Mouse (Mus musculus): ENCODE measurements at regions not wholly inside any gene's neighbourhood (a gene's known extent, or its start where the extent isn't known, plus 50 kb on each side); places are given as distances from the start of the nearest gene placed in this dataset.

DNA sequence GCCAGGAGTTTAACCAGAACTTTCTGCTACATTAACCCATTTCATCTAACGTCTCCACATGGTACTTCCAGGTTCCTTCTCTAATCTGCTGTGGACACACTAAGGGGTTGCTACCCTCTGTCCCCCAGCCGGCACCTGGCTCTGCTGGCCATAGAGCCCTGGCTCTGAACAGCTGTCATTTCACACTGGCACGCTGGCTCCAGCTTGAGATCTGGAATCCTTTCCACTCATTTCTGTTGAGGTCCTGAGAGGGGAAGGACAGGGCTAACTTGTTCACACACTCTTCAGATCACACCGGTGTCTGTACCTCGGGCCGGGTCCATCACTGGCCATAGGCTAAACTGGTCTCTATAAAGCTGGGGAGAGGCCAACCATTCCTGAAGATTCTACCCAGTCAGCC is 226.6 kb upstream of the Zfp637 start:
- no peak for TF ChIP-seq CTCF (IDR thresholded peaks at IDR 0.05)
- ATAC-seq (no peak), DNase-seq (ENCODE audit: low read depth, low spot score) (no peak)
- in situ Hi-C loops (cut with MboI; ENCODE audit: low pct_unique_long_range_greater_than_20kb) = loop anchor here (25.0 kb wide), 1 partner anchor 852 kb away; no protein-coding TSS in a partner anchor
- no peaks in the 10 kb centered on the region for H3K27me3 ChIP-seq
- ChIA-PET CTCF (interaction anchor here (0.9 to 1.3 kb wide), 3 partner anchors 14 to 211 kb away, joined by 3 read pairs; no protein-coding TSS in a partner anchor), POLR2A (interaction anchor here (0.6 kb wide), 1 partner anchor 125 kb away, joined by 3 read pairs; no protein-coding TSS in a partner anchor)

DNA sequence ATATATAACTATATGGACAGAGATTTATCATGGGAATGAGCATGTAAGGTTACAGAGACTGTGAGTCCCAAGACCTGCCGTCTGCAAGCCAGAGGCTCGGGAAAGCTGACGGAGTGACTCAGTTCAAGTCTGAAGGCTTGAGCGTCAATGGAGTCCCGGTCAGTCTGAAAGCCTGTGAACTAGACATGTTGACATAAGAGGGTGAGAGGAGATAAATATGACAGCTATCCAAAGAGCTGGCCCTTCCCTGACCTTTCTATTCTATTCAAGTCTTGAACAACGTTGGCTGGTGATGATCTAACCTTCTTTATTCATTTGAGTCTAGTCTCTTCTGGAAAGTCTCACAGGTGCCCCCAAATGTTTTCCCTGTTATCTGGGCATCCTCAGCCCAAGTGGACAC is 223.8 kb upstream of the Zfp637 start:
- no peak for DNase-seq (ENCODE audit: low read depth, low spot score)
- in situ Hi-C loops (cut with MboI; ENCODE audit: low pct_unique_long_range_greater_than_20kb) = loop anchor here (25.0 kb wide), 1 partner anchor 855 kb away; no protein-coding TSS in a partner anchor
- no peak for ATAC-seq
- POLR2A ChIA-PET = no interaction called here
- H3K27me3 ChIP-seq = no peaks in the 10 kb centered on the region
- CTCF ChIA-PET = interaction anchor here (1.3 kb wide), 1 partner anchor 11 kb away, joined by 3 read pairs; no protein-coding TSS in a partner anchor
- no peak for TF ChIP-seq CTCF (IDR thresholded peaks at IDR 0.05)

DNA sequence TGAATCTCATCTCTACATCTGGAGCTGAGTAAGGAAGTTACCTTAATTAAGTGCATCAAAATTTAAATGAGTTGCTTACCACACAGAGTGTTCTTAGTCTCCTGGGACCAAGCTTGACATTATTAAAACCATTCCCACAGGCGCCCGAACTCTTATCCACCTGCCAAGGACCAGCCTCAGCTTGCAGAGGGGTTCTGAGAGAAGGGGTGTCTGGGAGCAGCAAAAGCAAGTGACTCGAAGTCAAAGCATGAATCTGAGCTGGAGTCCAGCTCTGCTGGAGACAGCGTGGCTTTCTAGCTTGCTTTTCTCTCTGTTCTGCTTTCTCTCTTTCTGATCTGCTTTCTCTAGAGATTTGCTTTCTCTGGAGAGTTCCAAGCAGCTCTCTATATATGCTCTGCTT is 223.0 kb upstream of the Zfp637 start:
- in situ Hi-C loops (cut with MboI; ENCODE audit: low pct_unique_long_range_greater_than_20kb) = loop anchor here (25.0 kb wide), 1 partner anchor 856 kb away; no protein-coding TSS in a partner anchor
- no peak for DNase-seq (ENCODE audit: low read depth, low spot score)
- no peak for ATAC-seq
- TF ChIP-seq CTCF (IDR thresholded peaks at IDR 0.05) = no peak
- H3K27me3 ChIP-seq = no peaks in the 10 kb centered on the region
- ChIA-PET CTCF (interaction anchor here (0.9 to 1.4 kb wide), 2 partner anchors 13 to 16 kb away, joined by 3 to 4 read pairs; no protein-coding TSS in a partner anchor), POLR2A (no interaction called here)

GRCm38 (mm10) chr6:117619606-117620005 is 221.4 kb upstream of the Zfp637 start:
- no peaks in the 10 kb centered on the region for H3K27me3 ChIP-seq
- in situ Hi-C loops (cut with MboI; ENCODE audit: low pct_unique_long_range_greater_than_20kb) = loop anchor here (25.0 kb wide), 1 partner anchor 857 kb away; no protein-coding TSS in a partner anchor
- ChIA-PET POLR2A (interaction anchor here (0.7 kb wide), 1 partner anchor 12 kb away, joined by 4 read pairs; no protein-coding TSS in a partner anchor), CTCF (no interaction called here)
- ATAC-seq (no peak), DNase-seq (ENCODE audit: low read depth, low spot score) (no peak)
- TF ChIP-seq CTCF (IDR thresholded peaks at IDR 0.05) = no peak

DNA sequence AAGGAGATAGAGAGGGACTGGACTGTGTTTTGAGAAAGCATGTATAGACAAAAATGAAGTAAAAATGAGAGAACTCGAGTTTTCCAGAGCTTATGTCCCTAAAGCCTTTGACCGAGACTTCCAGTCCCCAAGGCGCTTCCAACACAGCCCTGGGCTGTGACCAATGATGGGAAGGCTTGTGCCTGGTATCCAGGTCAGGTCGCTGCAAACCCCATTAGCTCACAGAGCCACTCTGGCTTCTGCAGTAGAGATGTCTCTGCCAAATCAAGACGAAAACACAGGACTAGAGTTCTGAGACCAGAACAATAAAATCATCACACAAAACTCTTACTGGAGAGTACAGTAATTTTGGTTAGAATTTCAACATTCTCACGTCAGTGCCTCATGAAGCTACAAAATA is 218.5 kb upstream of the Zfp637 start:
- ATAC-seq (no peak), DNase-seq (ENCODE audit: low read depth, low spot score) (no peak)
- H3K27me3 ChIP-seq = no peaks in the 10 kb centered on the region
- CTCF ChIA-PET = no interaction called here
- in situ Hi-C loops (cut with MboI; ENCODE audit: low pct_unique_long_range_greater_than_20kb) = loop anchor here (25.0 kb wide), 1 partner anchor 860 kb away; no protein-coding TSS in a partner anchor
- POLR2A ChIA-PET = interaction anchor here (0.5 kb wide), 1 partner anchor 104 kb away, joined by 3 read pairs; no protein-coding TSS in a partner anchor
- no peak for TF ChIP-seq CTCF (IDR thresholded peaks at IDR 0.05)

- DNase-seq (ENCODE audit: low read depth, low spot score) = no peak
- no peaks in the 10 kb centered on the region for H3K27me3 ChIP-seq
- no peak for TF ChIP-seq CTCF (IDR thresholded peaks at IDR 0.05)
- CTCF ChIA-PET = no interaction called here
- ATAC-seq = no peak
- in situ Hi-C loops (cut with MboI; ENCODE audit: low pct_unique_long_range_greater_than_20kb) = loop anchor here (25.0 kb wide), 1 partner anchor 861 kb away; no protein-coding TSS in a partner anchor
- POLR2A ChIA-PET = no interaction called here
Measured at GRCm38 (mm10) chr6:117622946-117623345, 218.0 kb upstream of the Zfp637 start.

GRCm38 (mm10) chr6:117625716-117626115 is 215.3 kb upstream of the Zfp637 start:
- no peaks in the 10 kb centered on the region for H3K27me3 ChIP-seq
- ChIA-PET POLR2A (interaction anchor here (0.6 kb wide), 1 partner anchor 62 kb away, joined by 3 read pairs; no protein-coding TSS in a partner anchor), CTCF (interaction anchor here (1.7 kb wide), 1 partner anchor 16 kb away, joined by 4 read pairs; no protein-coding TSS in a partner anchor)
- DNase-seq (ENCODE audit: low read depth, low spot score) (no peak), ATAC-seq (no peak)
- TF ChIP-seq CTCF (IDR thresholded peaks at IDR 0.05) = no peak
- in situ Hi-C loops (cut with MboI; ENCODE audit: low pct_unique_long_range_greater_than_20kb) = no loop called here

DNA sequence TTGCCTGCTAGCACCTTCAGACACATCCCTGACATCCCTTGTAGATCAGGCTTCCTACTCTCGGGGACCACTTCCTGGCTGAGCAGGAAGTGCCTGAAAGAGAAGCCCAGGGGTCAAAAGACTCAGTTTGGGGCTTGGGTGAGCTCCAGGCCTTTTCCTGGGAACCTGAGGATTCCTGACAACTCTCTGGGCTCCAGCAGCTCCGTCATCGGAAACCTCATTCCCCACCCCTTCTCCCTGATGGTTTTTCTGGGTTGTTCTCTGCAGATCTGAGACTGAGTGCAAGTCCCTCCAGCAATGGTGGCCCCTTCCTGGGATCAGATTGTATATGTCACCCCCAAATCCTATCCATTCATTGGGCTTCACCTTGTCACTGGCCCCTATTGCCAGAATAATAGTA is 213.5 kb upstream of the Zfp637 start:
- ATAC-seq = no peak
- ChIA-PET CTCF (interaction anchor here (1.1 to 1.5 kb wide), 2 partner anchors 11 to 13 kb away, joined by 3 read pairs; no protein-coding TSS in a partner anchor), POLR2A (no interaction called here)
- no peaks in the 10 kb centered on the region for H3K27me3 ChIP-seq
- in situ Hi-C loops (cut with MboI; ENCODE audit: low pct_unique_long_range_greater_than_20kb) = no loop called here
- DNase-seq (ENCODE audit: low read depth, low spot score) = no peak
- no peak for TF ChIP-seq CTCF (IDR thresholded peaks at IDR 0.05)

- ATAC-seq (no peak), DNase-seq (ENCODE audit: low read depth, low spot score) (no peak)
- TF ChIP-seq CTCF (IDR thresholded peaks at IDR 0.05) = no peak
- in situ Hi-C loops (cut with MboI; ENCODE audit: low pct_unique_long_range_greater_than_20kb) = no loop called here
- ChIA-PET CTCF (no interaction called here), POLR2A (no interaction called here)
- H3K27me3 ChIP-seq = no peaks in the 10 kb centered on the region
Measured at GRCm38 (mm10) chr6:117646628-117647027, 194.4 kb upstream of the Zfp637 start.

- POLR2A ChIA-PET = no interaction called here
- in situ Hi-C loops (cut with MboI; ENCODE audit: low pct_unique_long_range_greater_than_20kb) = no loop called here
- ATAC-seq = no peak
- TF ChIP-seq CTCF (IDR thresholded peaks at IDR 0.05) = no peak
- H3K27me3 ChIP-seq = no peaks in the 10 kb centered on the region
- CTCF ChIA-PET = interaction anchor here (1.4 to 2.6 kb wide), 2 partner anchors 11 to 477 kb away, joined by 3 to 7 read pairs; no protein-coding TSS in a partner anchor
- no peak for DNase-seq (ENCODE audit: low read depth, low spot score)
Measured at GRCm38 (mm10) chr6:117650541-117650940, 190.4 kb upstream of the Zfp637 start.

GRCm38 (mm10) chr6:117651551-117651950 is 189.4 kb upstream of the Zfp637 start:
- no peak for DNase-seq (ENCODE audit: low read depth, low spot score)
- in situ Hi-C loops (cut with MboI; ENCODE audit: low pct_unique_long_range_greater_than_20kb) = no loop called here
- TF ChIP-seq CTCF (IDR thresholded peaks at IDR 0.05) = no peak
- ATAC-seq = no peak
- no peaks in the 10 kb centered on the region for H3K27me3 ChIP-seq
- POLR2A ChIA-PET = no interaction called here
- CTCF ChIA-PET = interaction anchor here (1.4 kb wide), 1 partner anchor 478 kb away, joined by 3 read pairs; no protein-coding TSS in a partner anchor
